Mouse (Mus musculus) limb, embryonic 14.5 days (tissue): Measurements from ENCODE around the gene Usb1. TPM values are rescaled to one million over a fixed set of nuclear protein-coding genes. Genes with fewer than 3 reads are reported as not detected.
A peak's percentile ranks its signal among the peaks of the same experiment; 100 is the strongest.

ENCODE experiments used
- ATAC-seq: fragments of 200-750 bp; cut with Nextera tagmentation; 2 replicates; pipeline ENCODE4 v1.8.0; 2017; ENCODE audit warnings: low read depth, moderate number of reproducible peaks, moderate TSS enrichment; ENCODE audit not compliant: low FRiP score
- DNase-seq: peaks from one replicate; pipeline ENCODE4 v3.0.0-alpha.2; 2015; ENCODE audit warnings: low spot score
- H3K27ac ChIP-seq: fragments of 300-500 bp; sonication (generic); replicated peaks from 2 replicates; pipeline ENCODE4 v1.5.1; 2014; ENCODE audit warnings: low read depth, mild to moderate bottlenecking, low read length, moderate library complexity, mixed read lengths
- H3K27me3 ChIP-seq: fragments of 300-500 bp; sonication (generic); 2 replicates; pipeline ENCODE4 v1.6.1; 2014; ENCODE audit warnings: low read length, mixed read lengths; ENCODE audit not compliant: control insufficient read depth, insufficient read depth
- H3K36me3 ChIP-seq: fragments of 300-500 bp; sonication (generic); 2 replicates; pipeline ENCODE4 v1.6.1; 2014; ENCODE audit warnings: mild to moderate bottlenecking, low read length, moderate library complexity, mixed read lengths; ENCODE audit not compliant: control insufficient read depth, insufficient read depth
- H3K4me1 ChIP-seq: fragments of 300-500 bp; sonication (generic); 2 replicates; pipeline ENCODE4 v1.6.1; 2014; ENCODE audit warnings: antibody characterized with exemption, low read length, mixed read lengths; ENCODE audit not compliant: control insufficient read depth, insufficient read depth
- H3K4me2 ChIP-seq: fragments of 300-500 bp; sonication (generic); replicated peaks from 2 replicates; pipeline ENCODE4 v1.6.1; 2014; ENCODE audit warnings: low read depth, mild to moderate bottlenecking, low read length, moderate library complexity; ENCODE audit not compliant: severe bottlenecking
- H3K4me3 ChIP-seq: fragments of 300-500 bp; sonication (generic); replicated peaks from 2 replicates; pipeline ENCODE4 v1.5.1; 2014; ENCODE audit warnings: low read length
- H3K9ac ChIP-seq: fragments of 300-500 bp; sonication (generic); 2 replicates; pipeline ENCODE4 v1.6.1; 2014; ENCODE audit warnings: mild to moderate bottlenecking, low read depth, low read length, moderate library complexity; ENCODE audit not compliant: severe bottlenecking
- H3K9me3 ChIP-seq: fragments of 300-500 bp; sonication (generic); 2 replicates; pipeline ENCODE4 v1.6.1; 2016; ENCODE audit warnings: low read length; ENCODE audit not compliant: control insufficient read depth
- POLR2A ChIP-seq: fragments of 200-500 bp; IDR thresholded peaks from 2 replicates; pipeline ENCODE4 v1.8.0; 2012; ENCODE audit warnings: inconsistent platforms, mild to moderate bottlenecking, moderate library complexity, borderline replicate concordance; ENCODE audit not compliant: insufficient read depth, insufficient read length; ENCODE audit errors: extremely low read depth
- WGBS: fragments of 180-500 bp; shearing (Covaris S2); extraction: QIAGEN DNeasy Blood & Tissue Kit; methylation state at CpG from one replicate; pipeline ENCODE4 v1.1.7; 2014; 5-methylcytosine and 5-hydroxymethylcytosine counted together
- polyA plus RNA-seq, 2 experiments: library from polyadenylated mRNA; depleted of rRNA in 1 of 2; stranded (reverse) in 1 of 2; unstranded in 1 of 2; fragments of >200 nt; fragmentation: Nextera tagmentation in 1 of 2; extraction: Ambion mirVana in 1 of 2; gene quantifications; 2 replicates each; pipeline versions ENCODE4 v1.2.1 to v1.2.3; 2012 to 2014

Gene Usb1
- polyA plus RNA-seq, 2 experiments: 34.7 to 46.6 TPM

DNA sequence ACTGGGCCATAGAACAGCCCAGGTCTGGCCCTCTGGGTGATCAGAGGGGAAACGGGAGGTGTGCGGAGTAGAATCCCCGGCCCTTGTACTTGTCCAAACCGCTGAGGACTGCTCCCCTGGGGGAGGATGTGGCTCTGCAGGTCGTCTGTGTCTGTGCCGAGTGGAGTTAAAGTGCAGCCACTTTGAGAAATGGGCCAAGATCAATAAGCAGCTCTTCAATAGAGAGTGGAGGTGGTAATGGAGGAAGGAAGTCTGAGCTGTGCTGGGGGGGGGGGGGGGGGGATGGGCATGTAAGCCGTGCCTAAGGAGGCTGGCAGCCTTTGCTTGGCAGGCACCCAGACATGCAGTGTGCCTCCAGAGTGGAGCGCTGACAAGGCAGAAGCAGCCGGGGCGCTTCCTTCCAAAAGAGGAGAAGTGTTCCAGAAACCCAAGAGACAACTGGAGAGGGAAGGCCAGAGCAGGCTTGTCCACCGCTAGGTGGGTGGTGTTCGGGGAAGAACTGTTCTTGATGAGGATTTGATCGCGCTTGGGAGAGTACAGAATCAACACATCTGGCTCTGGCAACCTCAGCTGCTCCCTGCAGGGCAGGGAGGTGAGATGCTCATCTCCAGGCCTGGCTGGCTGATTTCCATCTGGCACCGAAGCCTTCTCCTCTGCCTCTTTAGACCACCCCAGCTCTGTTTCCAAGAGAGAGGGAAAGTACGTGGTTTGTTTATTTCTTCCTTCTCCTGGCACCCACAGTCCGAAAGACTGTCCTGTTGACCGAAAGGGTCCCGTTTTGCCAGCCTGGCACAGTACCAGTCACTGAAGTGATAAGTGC is 16.9 kb downstream of the Usb1 start:
- no peak overlapping the region for H3K9ac ChIP-seq
- WGBS: 53% methylated on average over 18 of the region's 19 CpGs

GRCm38 (mm10) chr8:95351461-95351860 is 19.4 kb downstream of the Usb1 start:
- Histone ChIP-seq H3K36me3 (no peaks in the 10 kb centered on the region), H3K9me3 (no peaks in the 10 kb centered on the region), H3K27me3 (peaks cover 12% of the 10 kb centered on the region), H3K4me1 (peaks cover 19% of the 10 kb centered on the region), H3K27ac (no peak overlapping the region), H3K4me2 (peak overlapping the region; percentile 98), H3K9ac (no peak overlapping the region), H3K4me3 (peak overlapping the region; percentile 71)
- ATAC-seq: no peak
- DNase-seq: peak; percentile 63
- no peak for TF ChIP-seq POLR2A
- WGBS: 2% methylated on average over 15 of the region's 15 CpGs

More for the DNA sequence above, 16.9 kb downstream of the Usb1 start:
- Histone ChIP-seq H3K36me3 (peaks cover 11% of the 10 kb centered on the region), H3K9me3 (no peaks in the 10 kb centered on the region), H3K27me3 (peaks cover 12% of the 10 kb centered on the region), H3K27ac (no peak overlapping the region), H3K4me3 (no peak overlapping the region), H3K4me2 (no peak overlapping the region), H3K4me1 (peaks cover 19% of the 10 kb centered on the region)
- ATAC-seq (no peak), DNase-seq (no peak)
- TF ChIP-seq POLR2A: no peak

- H3K27ac ChIP-seq: no peak within 1 kb of the TSS
- ATAC-seq (peak; percentile 60), DNase-seq (peak; percentile 45)
- peaks cover 12% of the 10 kb centered on the region for H3K27me3 ChIP-seq
- WGBS: 0% methylated on average over 34 of the region's 80 CpGs
- peaks cover 17% of the 10 kb centered on the region for H3K4me1 ChIP-seq
- peak within 1 kb of the TSS; percentile 71 for H3K4me3 ChIP-seq
- no peaks in the 10 kb centered on the region for H3K9me3 ChIP-seq
- H3K36me3 ChIP-seq: no peaks in the 10 kb centered on the region
- TF ChIP-seq POLR2A: 0 out of 2 replicates have a peak, but pooled peaks have one; percentile 52
- H3K4me2 ChIP-seq: peak within 1 kb of the TSS; percentile 98
- H3K9ac ChIP-seq: peak within 1 kb of the TSS; percentile 68
Measured at GRCm38 (mm10) chr8:95352151-95352870, 20.2 kb downstream of the Usb1 start, which contains the start of gene Mmp15. Gene Mmp15 (plus strand): TSS chr8:95352268.

- Histone ChIP-seq H3K9ac (peak overlapping the region; percentile 68), H3K27ac (no peak overlapping the region), H3K27me3 (peaks cover 12% of the 10 kb centered on the region), H3K4me1 (peaks cover 17% of the 10 kb centered on the region), H3K9me3 (no peaks in the 10 kb centered on the region), H3K4me2 (peak overlapping the region; percentile 98), H3K4me3 (peak overlapping the region; percentile 71), H3K36me3 (no peaks in the 10 kb centered on the region)
- TF ChIP-seq POLR2A: no peak
- DNase-seq: peak; percentile 65
- peak; percentile 23 for ATAC-seq
- 1% methylated on average over 60 of the region's 62 CpGs for WGBS
Measured at GRCm38 (mm10) chr8:95352871-95353866, 21.1 kb downstream of the Usb1 start.
